Mouse (Mus musculus) stomach, postnatal 0 days (tissue): ENCODE measurements at regions not wholly inside any gene's neighbourhood (a gene's known extent, or its start where the extent isn't known, plus 50 kb on each side); places are given as distances from the start of the nearest gene placed in this dataset.

Experiments used
- CTCF ChIP-seq: IDR thresholded peaks from 2 replicates; pipeline ENCODE4 v1.5.1; 2016; ENCODE audit warnings: antibody characterized with exemption, low read depth, mild to moderate bottlenecking, moderate library complexity
- EP300 ChIP-seq: optimal IDR thresholded peaks from 2 replicates; pipeline ENCODE3; 2016; ENCODE audit warnings: antibody characterized with exemption

- no peak for TF ChIP-seq CTCF
- TF ChIP-seq EP300 = no peak
Measured at GRCm38 (mm10) chr5:64468307-64468706, 312.2 kb downstream of the Tbc1d1 start.
